Mouse (Mus musculus) neural tube, embryonic 11.5 days (tissue): ENCODE measurements at regions not wholly inside any gene's neighbourhood (a gene's known extent, or its start where the extent isn't known, plus 50 kb on each side); places are given as distances from the start of the nearest gene placed in this dataset.

Source experiments
- ATAC-seq: fragments of 200-750 bp; cut with Nextera tagmentation; 2 replicates; pipeline ENCODE4 v1.8.0; 2017; ENCODE audit warnings: moderate number of reproducible peaks, mild to moderate bottlenecking, moderate TSS enrichment, moderate library complexity; ENCODE audit not compliant: insufficient read depth, low FRiP score, low TSS enrichment
- DNase-seq: peaks from one replicate; pipeline ENCODE4 v3.0.0-alpha.2; 2015; ENCODE audit warnings: low spot score
- H3K27ac ChIP-seq: fragments of 300-500 bp; sonication (generic); 2 replicates; pipeline ENCODE4 v1.5.1; 2014; ENCODE audit warnings: low read depth, mild to moderate bottlenecking, low read length
- H3K27me3 ChIP-seq: fragments of 300-500 bp; sonication (generic); 2 replicates; pipeline ENCODE4 v1.6.1; 2014; ENCODE audit warnings: mild to moderate bottlenecking, low read length, mixed read lengths; ENCODE audit not compliant: control insufficient read depth, insufficient read depth
- H3K36me3 ChIP-seq: fragments of 300-500 bp; sonication (generic); 2 replicates; pipeline ENCODE4 v1.6.1; 2014; ENCODE audit warnings: mild to moderate bottlenecking, low read length, moderate library complexity, mixed read lengths; ENCODE audit not compliant: control insufficient read depth, insufficient read depth
- H3K4me1 ChIP-seq: fragments of 300-500 bp; sonication (generic); 2 replicates; pipeline ENCODE4 v1.6.1; 2014; ENCODE audit warnings: low read length, mixed read lengths; ENCODE audit not compliant: control insufficient read depth, insufficient read depth
- H3K4me2 ChIP-seq: fragments of 300-500 bp; sonication (generic); 2 replicates; pipeline ENCODE4 v1.6.1; 2014; ENCODE audit warnings: low read depth, mild to moderate bottlenecking, moderate library complexity
- H3K4me3 ChIP-seq: fragments of 300-500 bp; sonication (generic); 2 replicates; pipeline ENCODE4 v1.5.1; 2014; ENCODE audit warnings: low read depth, low read length
- H3K9ac ChIP-seq: fragments of 300-500 bp; sonication (generic); 2 replicates; pipeline ENCODE4 v1.6.1; 2014; ENCODE audit warnings: mild to moderate bottlenecking, low read length
- H3K9me3 ChIP-seq: fragments of 300-500 bp; sonication (generic); 2 replicates; pipeline ENCODE4 v1.6.1; 2016; ENCODE audit warnings: low read length; ENCODE audit not compliant: control insufficient read depth
- WGBS: fragments of 180-500 bp; shearing (Covaris S2); extraction: QIAGEN DNeasy Blood & Tissue Kit; methylation state at CpG from one replicate; pipeline ENCODE4 v1.1.7; 2014; 5-methylcytosine and 5-hydroxymethylcytosine counted together

- ATAC-seq = no peak
- Histone ChIP-seq H3K27ac (no peak overlapping the region), H3K9me3 (no peaks in the 10 kb centered on the region), H3K27me3 (no peaks in the 10 kb centered on the region), H3K36me3 (no peaks in the 10 kb centered on the region), H3K4me3 (no peak overlapping the region), H3K9ac (no peak overlapping the region), H3K4me1 (no peaks in the 10 kb centered on the region), H3K4me2 (no peak overlapping the region)
- no peak for DNase-seq
Measured at GRCm38 (mm10) chr19:14752646-14753045, 154.8 kb upstream of the Tle4 start.

- Histone ChIP-seq H3K9me3 (no peaks in the 10 kb centered on the region), H3K4me1 (no peaks in the 10 kb centered on the region), H3K4me3 (no peak overlapping the region), H3K9ac (no peak overlapping the region), H3K4me2 (no peak overlapping the region), H3K27ac (no peak overlapping the region), H3K36me3 (no peaks in the 10 kb centered on the region), H3K27me3 (no peaks in the 10 kb centered on the region)
- DNase-seq = no peak
- 95% methylated on average over 3 of the region's 3 CpGs for WGBS
- ATAC-seq = no peak
Measured at GRCm38 (mm10) chr19:14742361-14742760, 144.5 kb upstream of the Tle4 start.

GRCm38 (mm10) chr19:14740936-14741335 lies 143.1 kb upstream of the Tle4 start:
- H3K27me3 ChIP-seq = no peaks in the 10 kb centered on the region
- DNase-seq (no peak), ATAC-seq (no peak)
- 93% methylated on average over 1 of the region's 1 CpGs for WGBS
- no peaks in the 10 kb centered on the region for H3K36me3 ChIP-seq
- no peak overlapping the region for H3K27ac ChIP-seq
- no peak overlapping the region for H3K4me3 ChIP-seq
- no peaks in the 10 kb centered on the region for H3K9me3 ChIP-seq
- no peak overlapping the region for H3K9ac ChIP-seq
- no peak overlapping the region for H3K4me2 ChIP-seq
- no peaks in the 10 kb centered on the region for H3K4me1 ChIP-seq

- Histone ChIP-seq H3K9me3 (no peaks in the 10 kb centered on the region), H3K9ac (no peak overlapping the region), H3K4me3 (no peak overlapping the region), H3K4me2 (no peak overlapping the region), H3K36me3 (no peaks in the 10 kb centered on the region), H3K27me3 (no peaks in the 10 kb centered on the region), H3K4me1 (no peaks in the 10 kb centered on the region), H3K27ac (no peak overlapping the region)
- ATAC-seq (no peak), DNase-seq (no peak)
- WGBS = 96% methylated on average over 1 of the region's 1 CpGs
Measured at GRCm38 (mm10) chr19:14740139-14740538, 142.3 kb upstream of the Tle4 start.

GRCm38 (mm10) chr19:14736514-14736913 lies 138.7 kb upstream of the Tle4 start:
- Histone ChIP-seq H3K4me2 (no peak overlapping the region), H3K27ac (no peak overlapping the region), H3K4me1 (no peaks in the 10 kb centered on the region), H3K9me3 (no peaks in the 10 kb centered on the region), H3K27me3 (no peaks in the 10 kb centered on the region), H3K36me3 (no peaks in the 10 kb centered on the region), H3K4me3 (no peak overlapping the region), H3K9ac (no peak overlapping the region)
- ATAC-seq (no peak), DNase-seq (no peak)
- WGBS = 98% methylated on average over 1 of the region's 1 CpGs

- 24% methylated on average over 3 of the region's 3 CpGs for WGBS
- Histone ChIP-seq H3K27me3 (no peaks in the 10 kb centered on the region), H3K4me2 (no peak overlapping the region), H3K9ac (no peak overlapping the region), H3K9me3 (no peaks in the 10 kb centered on the region), H3K36me3 (no peaks in the 10 kb centered on the region), H3K27ac (no peak overlapping the region), H3K4me1 (no peaks in the 10 kb centered on the region), H3K4me3 (no peak overlapping the region)
- no peak for DNase-seq
- no peak for ATAC-seq
Measured at GRCm38 (mm10) chr19:14725329-14725728, 127.5 kb upstream of the Tle4 start.

- no peak overlapping the region for H3K4me2 ChIP-seq
- H3K4me3 ChIP-seq = no peak overlapping the region
- H3K9ac ChIP-seq = no peak overlapping the region
- no peaks in the 10 kb centered on the region for H3K9me3 ChIP-seq
- no peaks in the 10 kb centered on the region for H3K4me1 ChIP-seq
- DNase-seq = no peak
- WGBS = 54% methylated on average over 4 of the region's 4 CpGs
- H3K27me3 ChIP-seq = no peaks in the 10 kb centered on the region
- no peaks in the 10 kb centered on the region for H3K36me3 ChIP-seq
- no peak overlapping the region for H3K27ac ChIP-seq
- no peak for ATAC-seq
Measured at GRCm38 (mm10) chr19:14724637-14725036, 126.8 kb upstream of the Tle4 start.

- no peaks in the 10 kb centered on the region for H3K4me1 ChIP-seq
- H3K36me3 ChIP-seq = no peaks in the 10 kb centered on the region
- H3K27me3 ChIP-seq = no peaks in the 10 kb centered on the region
- H3K27ac ChIP-seq = no peak overlapping the region
- ATAC-seq (no peak), DNase-seq (no peak)
- H3K4me3 ChIP-seq = no peak overlapping the region
- no peaks in the 10 kb centered on the region for H3K9me3 ChIP-seq
- H3K4me2 ChIP-seq = no peak overlapping the region
- WGBS = 88% methylated on average over 2 of the region's 2 CpGs
- no peak overlapping the region for H3K9ac ChIP-seq
Measured at GRCm38 (mm10) chr19:14705791-14706190, 107.9 kb upstream of the Tle4 start.

GRCm38 (mm10) chr19:14701116-14701515 lies 103.3 kb upstream of the Tle4 start:
- Histone ChIP-seq H3K27me3 (no peaks in the 10 kb centered on the region), H3K9me3 (no peaks in the 10 kb centered on the region), H3K4me1 (no peaks in the 10 kb centered on the region), H3K4me2 (no peak overlapping the region), H3K36me3 (no peaks in the 10 kb centered on the region), H3K9ac (no peak overlapping the region), H3K4me3 (no peak overlapping the region), H3K27ac (no peak overlapping the region)
- ATAC-seq = no peak
- WGBS = 76% methylated on average over 4 of the region's 4 CpGs
- no peak for DNase-seq
